Mouse (Mus musculus) brain, embryonic 14.5 days (tissue): ENCODE measurements around the gene Cd63. TPM values are rescaled to one million over a fixed set of nuclear protein-coding genes. Genes with fewer than 3 reads are reported as not detected.
A peak's percentile ranks its signal among the peaks of the same experiment; 100 is the strongest.

Source experiments
- DNase-seq: peaks from one replicate; pipeline ENCODE4 v3.0.0-alpha.2; 2011; ENCODE audit warnings: low read depth
- CTCF ChIP-seq: fragments of 200-500 bp; IDR thresholded peaks from 2 replicates; pipeline ENCODE4 v1.5.1; 2012; ENCODE audit warnings: inconsistent platforms, mild to moderate bottlenecking, moderate library complexity, borderline replicate concordance; ENCODE audit not compliant: insufficient read depth, insufficient read length; ENCODE audit errors: extremely low read depth
- POLR2A ChIP-seq: fragments of 200-500 bp; IDR thresholded peaks from 2 replicates; pipeline ENCODE4 v1.6.1; 2012; ENCODE audit warnings: mild to moderate bottlenecking, inconsistent platforms, borderline replicate concordance; ENCODE audit not compliant: poor library complexity, insufficient read depth, insufficient read length, severe bottlenecking; ENCODE audit errors: extremely low read depth
- polyA plus RNA-seq: library from polyadenylated mRNA; depleted of rRNA; stranded (reverse); fragments of >200 nt; gene quantifications from 2 replicates; pipeline ENCODE4 v1.2.3, GENCODE M21; 2012

Cd63 gene
- polyA plus RNA-seq, 1 experiment = 74.0 TPM

GRCm38 (mm10) chr10:128935826-128936440 is 35.1 kb downstream of the Cd63 start:
- TF ChIP-seq CTCF (no peak), POLR2A (no peak)

GRCm38 (mm10) chr10:128937756-128938390 is 37.1 kb downstream of the Cd63 start:
- no peak for DNase-seq
- TF ChIP-seq POLR2A (no peak), CTCF (no peak)

More at GRCm38 (mm10) chr10:128935826-128936440, 35.1 kb downstream of the Cd63 start:
- no peak for DNase-seq

- TF ChIP-seq CTCF (no peak), POLR2A (no peak)
- peak; percentile 46 for DNase-seq
These were observed 37.7 kb downstream of the Cd63 start for GRCm38 (mm10) chr10:128938457-128938856.

- DNase-seq = no peak
- no peak for TF ChIP-seq CTCF
- TF ChIP-seq POLR2A = no peak
These were observed 38.2 kb downstream of the Cd63 start for GRCm38 (mm10) chr10:128938974-128939373.

GRCm38 (mm10) chr10:128940475-128941061 is 39.8 kb downstream of the Cd63 start:
- TF ChIP-seq CTCF (no peak), POLR2A (no peak)
- DNase-seq = no peak

- no peak for DNase-seq
- no peak for TF ChIP-seq POLR2A
- peak; percentile 26; the same call in 1 of the 2 replicates for TF ChIP-seq CTCF
These were observed 44.9 kb downstream of the Cd63 start for GRCm38 (mm10) chr10:128945675-128946074.

- TF ChIP-seq CTCF (no peak), POLR2A (no peak)
- DNase-seq = no peak
These were observed 46.7 kb downstream of the Cd63 start for GRCm38 (mm10) chr10:128947496-128947895.

GRCm38 (mm10) chr10:128950208-128950887 is 49.6 kb downstream of the Cd63 start:
- no peak for DNase-seq
- TF ChIP-seq CTCF = no peak
- no peak for TF ChIP-seq POLR2A

GRCm38 (mm10) chr10:128958340-128958739 is 57.6 kb downstream of the Cd63 start:
- TF ChIP-seq CTCF = no peak
- no peak for TF ChIP-seq POLR2A
- no peak for DNase-seq

- TF ChIP-seq CTCF = no peak
- DNase-seq = no peak
These were observed 59.4 kb downstream of the Cd63 start for GRCm38 (mm10) chr10:128960142-128960541.
